Mouse (Mus musculus) T-cell, adult 2 months (primary cell): Measurements from ENCODE around the gene Ccdc113.
A peak's percentile ranks its signal among the peaks of the same experiment; 100 is the strongest.

Experiments
- DNase-seq: peaks from one replicate; pipeline ENCODE4 v3.0.0; 2022; ENCODE audit warnings: low spot score

Ccdc113 gene

GRCm38 (mm10) chr8:95533584-95534387 is at the start of gene Ccdc113:
TSS of gene Ccdc113 (plus strand) at chr8:95534085.
- DNase-seq = peak; percentile 15

GRCm38 (mm10) chr8:95487800-95488697 is 45.8 kb upstream of the Ccdc113 start:
- peak; percentile 12 for DNase-seq

- DNase-seq = peak; percentile 84
Measured at GRCm38 (mm10) chr8:95488698-95489332, 45.1 kb upstream of the Ccdc113 start.

- DNase-seq = no peak
Measured at GRCm38 (mm10) chr8:95490006-95490405, 43.9 kb upstream of the Ccdc113 start, which contains the start of gene Csnk2a2. TSS of gene Csnk2a2 (minus strand) at chr8:95490039.

GRCm38 (mm10) chr8:95492057-95492456 is 41.8 kb upstream of the Ccdc113 start:
- DNase-seq = no peak

GRCm38 (mm10) chr8:95495444-95495843 is 38.4 kb upstream of the Ccdc113 start:
- DNase-seq = no peak

GRCm38 (mm10) chr8:95496420-95496819 is 37.5 kb upstream of the Ccdc113 start:
- DNase-seq = no peak

- DNase-seq = no peak
Measured at GRCm38 (mm10) chr8:95497821-95498220, 36.1 kb upstream of the Ccdc113 start.

- DNase-seq = no peak
Measured at GRCm38 (mm10) chr8:95499266-95500064, 34.4 kb upstream of the Ccdc113 start.

- no peak for DNase-seq
Measured at GRCm38 (mm10) chr8:95500436-95500835, 33.4 kb upstream of the Ccdc113 start.

GRCm38 (mm10) chr8:95502431-95502830 is 31.5 kb upstream of the Ccdc113 start:
- DNase-seq = no peak

GRCm38 (mm10) chr8:95504835-95505234 is 29.1 kb upstream of the Ccdc113 start:
- no peak for DNase-seq

- no peak for DNase-seq
Measured at GRCm38 (mm10) chr8:95505606-95506005, 28.3 kb upstream of the Ccdc113 start.

- no peak for DNase-seq
Measured at GRCm38 (mm10) chr8:95506245-95506644, 27.6 kb upstream of the Ccdc113 start.

- no peak for DNase-seq
Measured at GRCm38 (mm10) chr8:95512257-95512656, 21.6 kb upstream of the Ccdc113 start.

GRCm38 (mm10) chr8:95513219-95513618 is 20.7 kb upstream of the Ccdc113 start:
- DNase-seq = no peak

GRCm38 (mm10) chr8:95516928-95517327 is 17.0 kb upstream of the Ccdc113 start:
- no peak for DNase-seq

GRCm38 (mm10) chr8:95523991-95524390 is 9.9 kb upstream of the Ccdc113 start:
- no peak for DNase-seq

- DNase-seq = no peak
Measured at GRCm38 (mm10) chr8:95528194-95528593, 5.7 kb upstream of the Ccdc113 start.

GRCm38 (mm10) chr8:95528750-95529310 is 5.1 kb upstream of the Ccdc113 start:
- DNase-seq = no peak

- DNase-seq = no peak
Measured at GRCm38 (mm10) chr8:95532206-95532605, 1.7 kb upstream of the Ccdc113 start.
